Mouse (Mus musculus): ENCODE measurements around the gene Heyl. TPM values are rescaled to one million over a fixed set of nuclear protein-coding genes. Genes with fewer than 3 reads are reported as not detected.
A peak's percentile ranks its signal among the peaks of the same experiment; 100 is the strongest.
"Not testable (repeated sequence)": the region's sequence is repeated elsewhere in the genome, so short reads cannot be mapped to it uniquely, and the experiment has no call there.

Gene Heyl
- polyA plus RNA-seq, 1 experiment from 2014 or later = 2.5 TPM

- H3K9me3 ChIP-seq (ENCODE audit: control insufficient read depth, low read length) = no peaks in the 10 kb centered on the region
- H3K27ac ChIP-seq (ENCODE audit: low read depth, low read length) = no peak overlapping the region
- 0 out of 2 replicates have a peak, but pooled peaks cover 3% of the 10 kb centered on the region for H3K27me3 ChIP-seq (replicated peaks; ENCODE audit: control insufficient read depth, insufficient read depth, low read length)
- 29% methylated on average over 8 of the region's 8 CpGs for WGBS
- H3K4me3 ChIP-seq (ENCODE audit: low read depth, low read length) = no peak overlapping the region
- H3K4me2 ChIP-seq = no peak overlapping the region
- no peak overlapping the region for H3K9ac ChIP-seq (ENCODE audit: low read depth, low read length)
- H3K36me3 ChIP-seq (ENCODE audit: control insufficient read depth, insufficient read depth, low read length) = no peaks in the 10 kb centered on the region
- DNase-seq (ENCODE audit: low spot score) (no peak), ATAC-seq (replicated peaks; ENCODE audit: low FRiP score) (no peak)
- 0 out of 2 replicates have a peak, but pooled peaks cover 2% of the 10 kb centered on the region for H3K4me1 ChIP-seq (replicated peaks; ENCODE audit: control insufficient read depth, insufficient read depth, low read length)
Measured at GRCm38 (mm10) chr4:123260071-123260746, 26.9 kb downstream of the Heyl start.

GRCm38 (mm10) chr4:123261721-123262401 lies 28.5 kb downstream of the Heyl start, which contains the start of gene Pabpc4:
Pabpc4 (plus strand) TSS chr4:123262351.
- no peaks in the 10 kb centered on the region for H3K36me3 ChIP-seq (ENCODE audit: control insufficient read depth, insufficient read depth, low read length)
- no peak for ATAC-seq (replicated peaks; ENCODE audit: low FRiP score)
- WGBS = 66% methylated on average over 5 of the region's 5 CpGs

GRCm38 (mm10) chr4:123271063-123271462 lies 37.7 kb downstream of the Heyl start:
- ATAC-seq (replicated peaks; ENCODE audit: low FRiP score) (no peak), DNase-seq (ENCODE audit: low spot score) (no peak)
- Histone ChIP-seq H3K9me3 (ENCODE audit: control insufficient read depth, low read length) (no peaks in the 10 kb centered on the region), H3K36me3 (ENCODE audit: control insufficient read depth, insufficient read depth, low read length) (no peaks in the 10 kb centered on the region), H3K9ac (ENCODE audit: low read depth, low read length) (no peak overlapping the region), H3K4me3 (ENCODE audit: low read depth, low read length) (no peak overlapping the region), H3K27ac (ENCODE audit: low read depth, low read length) (no peak overlapping the region), H3K27me3 (replicated peaks; ENCODE audit: control insufficient read depth, insufficient read depth, low read length) (0 out of 2 replicates have a peak, but pooled peaks cover 3% of the 10 kb centered on the region), H3K4me2 (no peak overlapping the region), H3K4me1 (replicated peaks; ENCODE audit: control insufficient read depth, insufficient read depth, low read length) (no peaks in the 10 kb centered on the region)
- 89% methylated on average over 3 of the region's 3 CpGs for WGBS

More at GRCm38 (mm10) chr4:123261721-123262401, 28.5 kb downstream of the Heyl start, which contains the start of gene Pabpc4:
- 0 out of 2 replicates have a peak, but pooled peaks cover 3% of the 10 kb centered on the region for H3K27me3 ChIP-seq (replicated peaks; ENCODE audit: control insufficient read depth, insufficient read depth, low read length)
- H3K4me2 ChIP-seq = no peak within 1 kb of the TSS
- DNase-seq (ENCODE audit: low spot score) = no peak
- no peak within 1 kb of the TSS for H3K27ac ChIP-seq (ENCODE audit: low read depth, low read length)
- no peak within 1 kb of the TSS for H3K4me3 ChIP-seq (ENCODE audit: low read depth, low read length)
- no peak within 1 kb of the TSS for H3K9ac ChIP-seq (ENCODE audit: low read depth, low read length)
- H3K4me1 ChIP-seq (replicated peaks; ENCODE audit: control insufficient read depth, insufficient read depth, low read length) = 0 out of 2 replicates have a peak, but pooled peaks cover 2% of the 10 kb centered on the region
- no peaks in the 10 kb centered on the region for H3K9me3 ChIP-seq (ENCODE audit: control insufficient read depth, low read length)

GRCm38 (mm10) chr4:123280117-123280516 lies 46.8 kb downstream of the Heyl start:
- Histone ChIP-seq H3K27me3 (replicated peaks; ENCODE audit: control insufficient read depth, insufficient read depth, low read length) (no peaks in the 10 kb centered on the region), H3K9ac (ENCODE audit: low read depth, low read length) (no peak overlapping the region), H3K36me3 (ENCODE audit: control insufficient read depth, insufficient read depth, low read length) (peaks cover 7% of the 10 kb centered on the region), H3K4me3 (ENCODE audit: low read depth, low read length) (no peak overlapping the region), H3K4me2 (no peak overlapping the region), H3K9me3 (ENCODE audit: control insufficient read depth, low read length) (no peaks in the 10 kb centered on the region), H3K27ac (ENCODE audit: low read depth, low read length) (no peak overlapping the region), H3K4me1 (replicated peaks; ENCODE audit: control insufficient read depth, insufficient read depth, low read length) (peaks cover 8% of the 10 kb centered on the region)
- DNase-seq (ENCODE audit: low spot score) (no peak), ATAC-seq (replicated peaks; ENCODE audit: low FRiP score) (no peak)
- 61% methylated on average over 3 of the region's 3 CpGs for WGBS

GRCm38 (mm10) chr4:123282500-123282899 lies 49.1 kb downstream of the Heyl start:
- Histone ChIP-seq H3K4me2 (peak overlapping the region; percentile 16; the same call in 1 of the 2 replicates), H3K9me3 (ENCODE audit: control insufficient read depth, low read length) (no peaks in the 10 kb centered on the region), H3K27me3 (replicated peaks; ENCODE audit: control insufficient read depth, insufficient read depth, low read length) (no peaks in the 10 kb centered on the region), H3K9ac (ENCODE audit: low read depth, low read length) (peak overlapping the region; percentile 85), H3K27ac (ENCODE audit: low read depth, low read length) (no peak overlapping the region; the same call in 1 of the 2 replicates), H3K36me3 (ENCODE audit: control insufficient read depth, insufficient read depth, low read length) (peaks cover 31% of the 10 kb centered on the region), H3K4me3 (ENCODE audit: low read depth, low read length) (peak overlapping the region; percentile 90), H3K4me1 (replicated peaks; ENCODE audit: control insufficient read depth, insufficient read depth, low read length) (peaks cover 23% of the 10 kb centered on the region)
- DNase-seq (ENCODE audit: low spot score) (peak; percentile 92), ATAC-seq (replicated peaks; ENCODE audit: low FRiP score) (peak; percentile 90)
- under 1% methylated on average over 25 of the region's 25 CpGs for whole genome bisulfite sequencing

- not testable (repeated sequence) for H3K27me3 ChIP-seq (replicated peaks; ENCODE audit: control insufficient read depth, insufficient read depth, low read length); H3K9me3 ChIP-seq (ENCODE audit: control insufficient read depth, low read length); DNase-seq (ENCODE audit: low spot score)
- Histone ChIP-seq H3K27ac (ENCODE audit: low read depth, low read length) (peak overlapping the region; percentile 90; the same call in 1 of the 2 replicates), H3K4me2 (peak overlapping the region; percentile 92), H3K4me1 (replicated peaks; ENCODE audit: control insufficient read depth, insufficient read depth, low read length) (peaks cover 26% of the 10 kb centered on the region), H3K36me3 (ENCODE audit: control insufficient read depth, insufficient read depth, low read length) (peaks cover 35% of the 10 kb centered on the region), H3K4me3 (ENCODE audit: low read depth, low read length) (peak overlapping the region; percentile 90), H3K9ac (ENCODE audit: low read depth, low read length) (peak overlapping the region; percentile 85)
- WGBS = under 1% methylated on average over 43 of the region's 55 CpGs
- peak; percentile 45 for ATAC-seq (replicated peaks; ENCODE audit: low FRiP score)
Measured at GRCm38 (mm10) chr4:123282915-123283674, 49.7 kb downstream of the Heyl start.

GRCm38 (mm10) chr4:123283675-123284064 lies 50.3 kb downstream of the Heyl start:
- 0% methylated on average over 13 of the region's 15 CpGs for WGBS
- H3K27ac ChIP-seq (ENCODE audit: low read depth, low read length) = peak overlapping the region; percentile 90
- peaks cover 41% of the 10 kb centered on the region for H3K36me3 ChIP-seq (ENCODE audit: control insufficient read depth, insufficient read depth, low read length)
- ATAC-seq (replicated peaks; ENCODE audit: low FRiP score); H3K9me3 ChIP-seq (ENCODE audit: control insufficient read depth, low read length); DNase-seq (ENCODE audit: low spot score); H3K27me3 ChIP-seq (replicated peaks; ENCODE audit: control insufficient read depth, insufficient read depth, low read length): not testable (repeated sequence)
- peak overlapping the region; percentile 90 for H3K4me3 ChIP-seq (ENCODE audit: low read depth, low read length)
- H3K4me2 ChIP-seq = peak overlapping the region; percentile 92
- peaks cover 26% of the 10 kb centered on the region for H3K4me1 ChIP-seq (replicated peaks; ENCODE audit: control insufficient read depth, insufficient read depth, low read length)
- H3K9ac ChIP-seq (ENCODE audit: low read depth, low read length) = peak overlapping the region; percentile 85
